Comparison of ENCODE assay signal across 15 mouse cellular contexts in genomic region chr6:134527596-134528128, GRCm38 (mm10). TPM values are rescaled to one million over a fixed set of nuclear protein-coding genes. Genes with fewer than 3 reads are reported as not detected.
DNase-seq lines count a peak whose midpoint lies in the region; ATAC-seq and TF ChIP-seq lines count a peak whose summit lies in the region.
"Had no signal": no experiment of that assay in that cellular context is flagged by ENCODE, and none has a peak within 500 bp of the region (broad histone marks: within the 10 kb centered on the region; RNA-seq: fewer than 3 reads in every experiment).

No protein-coding gene starts in this region.

- no peak overlapping the region for H3K4me3 ChIP-seq in hindbrain, embryonic 14.5 days (replicated peaks; ENCODE audit: low read length)
- no peak overlapping the region for H3K4me3 ChIP-seq in hindbrain, embryonic 13.5 days
- no peak overlapping the region for H3K4me3 ChIP-seq in liver, adult 2 months (ENCODE audit: insufficient read depth, low read depth, low read length)
- H3K4me3 ChIP-seq in liver, embryonic 11.5 days (ENCODE audit: low read depth, low read length) = no peak overlapping the region
- H3K4me3 ChIP-seq in kidney, postnatal 0 days (replicated peaks; ENCODE audit: low read depth, low read length) = no peak overlapping the region
- H3K4me3 ChIP-seq: liver, embryonic 15.5 days; myocyte had no signal

- H3K4me2 ChIP-seq in hindbrain, embryonic 14.5 days (replicated peaks) = no peak overlapping the region
- no peak overlapping the region for H3K4me2 ChIP-seq in hindbrain, embryonic 13.5 days
- no peak overlapping the region for H3K4me2 ChIP-seq in liver, embryonic 11.5 days
- H3K4me2 ChIP-seq in kidney, postnatal 0 days (ENCODE audit: low read length) = no peak overlapping the region; the same call in 1 of the 2 replicates

- H3K4me1 ChIP-seq in hindbrain, embryonic 14.5 days (replicated peaks; ENCODE audit: control insufficient read depth, insufficient read depth, low read length) = peaks cover 25% of the 10 kb centered on the region
- H3K4me1 ChIP-seq in hindbrain, embryonic 13.5 days (replicated peaks) = peaks cover 28% of the 10 kb centered on the region
- H3K4me1 ChIP-seq in liver, adult 2 months (ENCODE audit: control insufficient read depth, insufficient read depth, low read length) = peaks cover 13% of the 10 kb centered on the region
- peaks cover 56% of the 10 kb centered on the region for H3K4me1 ChIP-seq in liver, embryonic 11.5 days (replicated peaks; ENCODE audit: control insufficient read depth, insufficient read depth, low read length)
- peaks cover 18% of the 10 kb centered on the region for H3K4me1 ChIP-seq in kidney, postnatal 0 days (replicated peaks; ENCODE audit: insufficient read depth, low read length)

- ATAC-seq in hindbrain, embryonic 14.5 days (ENCODE audit: low FRiP score) = no peak
- ATAC-seq in hindbrain, embryonic 13.5 days (ENCODE audit: low FRiP score) = no peak
- ATAC-seq in liver, embryonic 11.5 days (replicated peaks; ENCODE audit: low FRiP score) = no peak
- ATAC-seq in kidney, postnatal 0 days (replicated peaks; ENCODE audit: low FRiP score, low read depth) = 0 out of 2 replicates have a peak, but pooled peaks have one; percentile 16

- no peak overlapping the region for H3K9ac ChIP-seq in hindbrain, embryonic 14.5 days
- no peak overlapping the region for H3K9ac ChIP-seq in hindbrain, embryonic 13.5 days
- no peak overlapping the region for H3K9ac ChIP-seq in liver, adult 2 months (ENCODE audit: low read depth, low read length)
- H3K9ac ChIP-seq in liver, embryonic 11.5 days (ENCODE audit: low read depth, low read length) = no peak overlapping the region
- H3K9ac ChIP-seq in kidney, postnatal 0 days (ENCODE audit: low read depth, low read length) = no peak overlapping the region
- H3K9ac ChIP-seq: liver, embryonic 15.5 days had no signal

- intact Hi-C loops in left cerebral cortex, postnatal 36 days (cut with DNase I) = no loop called here

- no peak for DNase-seq in hindbrain, embryonic 14.5 days (ENCODE audit: low spot score)
- DNase-seq in liver, adult 2 months (ENCODE audit: extremely low read depth, low read depth, low spot score) = peak; percentile 97
- DNase-seq in liver, embryonic 11.5 days (ENCODE audit: low spot score) = no peak
- peak; percentile 73 for DNase-seq in brain, adult 2 months (ENCODE audit: low read depth, low spot score)
- DNase-seq in kidney, postnatal 0 days (ENCODE audit: low spot score) = no peak
- DNase-seq in left cerebral cortex, postnatal 36 days (ENCODE audit: low spot score in 2 of 2) = no peak
- DNase-seq: cerebellum, adult 9-10 months; heart, adult 18-20 months; heart, postnatal 14 days; right cerebral cortex, postnatal 4 days; thymus, postnatal 36 days had no signal

- H3K27ac ChIP-seq in hindbrain, embryonic 14.5 days = 0 out of 2 replicates have a peak overlapping the region, but pooled peaks have one; percentile 5
- no peak overlapping the region for H3K27ac ChIP-seq in hindbrain, embryonic 13.5 days
- peak overlapping the region; percentile 19; the same call in 1 of the 2 replicates for H3K27ac ChIP-seq in liver, adult 2 months (replicated peaks; ENCODE audit: insufficient read depth, low read depth, low read length)
- H3K27ac ChIP-seq in liver, embryonic 11.5 days (ENCODE audit: low read depth, low read length) = no peak overlapping the region
- H3K27ac ChIP-seq in kidney, postnatal 0 days = peak overlapping the region; percentile 42; the same call in 1 of the 2 replicates

- no peaks in the 10 kb centered on the region for H3K9me3 ChIP-seq in hindbrain, embryonic 14.5 days (ENCODE audit: control insufficient read depth, low read length)
- H3K9me3 ChIP-seq in hindbrain, embryonic 13.5 days = no peaks in the 10 kb centered on the region
- no peaks in the 10 kb centered on the region for H3K9me3 ChIP-seq in liver, embryonic 11.5 days (ENCODE audit: control insufficient read depth, low read length)
- no peaks in the 10 kb centered on the region for H3K9me3 ChIP-seq in kidney, postnatal 0 days (replicated peaks; ENCODE audit: low read length)
- H3K9me3 ChIP-seq: liver, embryonic 15.5 days had no signal

- 50% methylated on average over 6 of the region's 6 CpGs for WGBS in hindbrain, embryonic 14.5 days
- 53% methylated on average over 6 of the region's 6 CpGs for WGBS in hindbrain, embryonic 13.5 days
- 7% methylated on average over 6 of the region's 6 CpGs for WGBS in liver, adult 2 months
- 48% methylated on average over 6 of the region's 6 CpGs for WGBS in liver, embryonic 11.5 days
- 24% methylated on average over 6 of the region's 6 CpGs for WGBS in kidney, postnatal 0 days

- TF ChIP-seq POLR2A in liver, adult 2 months (IDR thresholded peaks at IDR 0.05; ENCODE audit: extremely low read depth, insufficient read depth, low read length) = no peak

- H3K79me2 ChIP-seq in liver, adult 2 months (ENCODE audit: control insufficient read depth, insufficient read depth, low read length) = peaks cover 32% of the 10 kb centered on the region; the same call in 1 of the 2 replicates

- H3K27me3 ChIP-seq in hindbrain, embryonic 14.5 days (ENCODE audit: control insufficient read depth, insufficient read depth, low read length) = no peaks in the 10 kb centered on the region
- H3K27me3 ChIP-seq in hindbrain, embryonic 13.5 days = no peaks in the 10 kb centered on the region
- H3K27me3 ChIP-seq in liver, adult 2 months (ENCODE audit: control insufficient read depth, insufficient read depth, low read length) = no peaks in the 10 kb centered on the region
- no peaks in the 10 kb centered on the region for H3K27me3 ChIP-seq in liver, embryonic 11.5 days (replicated peaks; ENCODE audit: control insufficient read depth, insufficient read depth, low read length)
- H3K27me3 ChIP-seq in kidney, postnatal 0 days (ENCODE audit: insufficient read depth, low read length) = no peaks in the 10 kb centered on the region
- H3K27me3 ChIP-seq: liver, embryonic 15.5 days; Patski had no signal

- no peak for TF ChIP-seq CTCF in liver, adult 2 months (IDR thresholded peaks at IDR 0.05; ENCODE audit: low read depth, low read length)
- no peak for TF ChIP-seq CTCF in kidney, postnatal 0 days (IDR thresholded peaks at IDR 0.05; ENCODE audit: low read depth)

- H3K36me3 ChIP-seq in hindbrain, embryonic 14.5 days (replicated peaks; ENCODE audit: control insufficient read depth, insufficient read depth) = no peaks in the 10 kb centered on the region; the same call in 1 of the 2 replicates
- peaks cover 7% of the 10 kb centered on the region for H3K36me3 ChIP-seq in hindbrain, embryonic 13.5 days
- no peaks in the 10 kb centered on the region for H3K36me3 ChIP-seq in liver, adult 2 months (ENCODE audit: control insufficient read depth, insufficient read depth, low read length)
- no peaks in the 10 kb centered on the region; the same call in 1 of the 2 replicates for H3K36me3 ChIP-seq in liver, embryonic 11.5 days (ENCODE audit: control insufficient read depth, insufficient read depth, low read length)
- H3K36me3 ChIP-seq in kidney, postnatal 0 days (ENCODE audit: insufficient read depth, low read length) = no peaks in the 10 kb centered on the region

RNA-seq across cellular contexts. Expression of gene Lrp6, which starts 39.1 kb away (rescaled TPM):
- polyA plus RNA-seq in hindbrain, embryonic 14.5 days (2014; fragmentation: Nextera tagmentation; extraction: Ambion mirVana) = 21.5 and 22.3 TPM in 2 replicates
- 20.6 and 22.3 TPM in 2 replicates for polyA plus RNA-seq in hindbrain, embryonic 13.5 days (2015; fragmentation: Nextera tagmentation; extraction: Ambion mirVana)
- 48.2 and 54.3 TPM in 2 replicates for total RNA-seq in liver, adult 2 months (2014; rRNA removed)
- polyA plus RNA-seq in liver, adult 2 months (2012; rRNA removed) = 15.0 and 15.1 TPM in 2 replicates
- 14.1 and 17.1 TPM in 2 replicates for polyA plus RNA-seq in liver, embryonic 11.5 days (2014; fragmentation: Nextera tagmentation; extraction: Ambion mirVana)
- 32.4 and 35.3 TPM in 2 replicates for polyA plus RNA-seq in kidney, postnatal 0 days (2015; fragmentation: Nextera tagmentation; extraction: Ambion mirVana)
- total RNA-seq in left cerebral cortex, postnatal 36 days (2021) = 10 to 100 TPM; 40.6 to 45.0 TPM

Comparison
In these comparisons a context has a peak if more than half of its experiments do, and no peak if none do; other contexts are left out.
1. DNase-seq: peak in liver, adult 2 months (single experiment) and brain, adult 2 months (single experiment); none in hindbrain, embryonic 14.5 days (single experiment), liver, embryonic 11.5 days (single experiment), kidney, postnatal 0 days (single experiment) and left cerebral cortex, postnatal 36 days (0 of 2).
2. H3K27ac ChIP-seq: peak in hindbrain, embryonic 14.5 days (single experiment), liver, adult 2 months (single experiment) and kidney, postnatal 0 days (single experiment); none in hindbrain, embryonic 13.5 days (single experiment) and liver, embryonic 11.5 days (single experiment).